Mouse (Mus musculus) brain, adult 2 months (tissue): ENCODE measurements around the gene Fmod.

Experiments used
- DNase-seq: peaks from one replicate; pipeline ENCODE4 v3.0.0; 2011; ENCODE audit warnings: low read depth, low spot score

Fmod gene

DNA sequence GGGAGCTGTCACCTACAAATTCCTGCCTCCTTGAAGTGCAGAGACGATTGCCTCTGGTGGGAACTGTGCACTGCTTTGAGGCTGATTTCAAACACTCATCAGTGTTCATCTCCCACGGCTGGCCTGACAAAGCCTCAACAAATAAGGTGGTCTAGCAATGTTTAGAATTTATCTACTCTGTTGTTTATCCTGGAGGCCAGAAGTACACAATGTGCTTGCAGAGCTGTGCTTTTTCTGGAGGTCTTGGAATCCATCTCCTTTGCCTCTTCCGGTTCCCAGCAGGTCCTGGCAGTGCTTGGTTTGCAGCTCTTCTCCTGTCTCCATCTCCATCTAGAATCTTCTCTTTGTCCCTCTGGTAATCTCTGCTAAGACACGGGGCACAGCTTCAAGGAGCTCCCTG is 19.2 kb downstream of the Fmod start:
- DNase-seq = no peak

DNA sequence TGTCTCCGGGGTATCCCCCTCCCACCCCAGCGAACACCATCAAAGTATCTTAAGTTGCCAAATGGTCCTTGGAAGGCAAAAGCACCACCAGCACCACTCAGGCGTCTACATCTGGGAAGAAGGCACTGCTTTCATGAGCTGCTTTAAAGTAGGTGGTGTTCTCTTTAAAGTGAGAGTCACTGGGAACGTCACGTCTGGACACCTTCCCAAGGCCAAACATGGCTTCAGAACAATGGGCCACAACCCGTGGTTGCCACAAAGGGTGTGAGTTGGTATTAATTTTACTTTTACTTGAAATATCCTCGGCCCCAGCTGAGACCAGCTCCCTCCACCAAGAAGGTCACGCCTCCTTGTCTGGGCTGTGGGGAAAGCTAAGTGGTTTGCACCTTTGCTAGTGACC is 20.7 kb downstream of the Fmod start:
- DNase-seq = no peak

DNA sequence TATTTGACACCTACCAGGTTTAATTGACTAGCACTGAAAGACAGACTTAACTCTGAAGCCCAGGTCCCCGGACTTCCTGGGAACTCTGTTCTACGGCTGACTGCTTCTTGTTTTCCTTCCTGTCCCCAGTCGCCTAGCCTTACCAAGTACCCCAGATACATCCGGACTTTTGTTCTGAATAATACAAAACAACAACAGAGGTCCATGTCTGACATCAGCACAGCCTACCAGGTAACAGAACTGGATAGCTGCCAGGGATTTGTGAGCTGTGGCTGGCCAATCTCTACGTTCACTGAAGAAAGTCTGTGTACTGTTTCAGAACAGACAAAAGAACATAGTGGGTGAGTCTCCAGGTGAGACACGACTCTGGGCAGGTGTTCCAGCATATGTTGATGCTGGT is 21.8 kb downstream of the Fmod start:
- DNase-seq = no peak

DNA sequence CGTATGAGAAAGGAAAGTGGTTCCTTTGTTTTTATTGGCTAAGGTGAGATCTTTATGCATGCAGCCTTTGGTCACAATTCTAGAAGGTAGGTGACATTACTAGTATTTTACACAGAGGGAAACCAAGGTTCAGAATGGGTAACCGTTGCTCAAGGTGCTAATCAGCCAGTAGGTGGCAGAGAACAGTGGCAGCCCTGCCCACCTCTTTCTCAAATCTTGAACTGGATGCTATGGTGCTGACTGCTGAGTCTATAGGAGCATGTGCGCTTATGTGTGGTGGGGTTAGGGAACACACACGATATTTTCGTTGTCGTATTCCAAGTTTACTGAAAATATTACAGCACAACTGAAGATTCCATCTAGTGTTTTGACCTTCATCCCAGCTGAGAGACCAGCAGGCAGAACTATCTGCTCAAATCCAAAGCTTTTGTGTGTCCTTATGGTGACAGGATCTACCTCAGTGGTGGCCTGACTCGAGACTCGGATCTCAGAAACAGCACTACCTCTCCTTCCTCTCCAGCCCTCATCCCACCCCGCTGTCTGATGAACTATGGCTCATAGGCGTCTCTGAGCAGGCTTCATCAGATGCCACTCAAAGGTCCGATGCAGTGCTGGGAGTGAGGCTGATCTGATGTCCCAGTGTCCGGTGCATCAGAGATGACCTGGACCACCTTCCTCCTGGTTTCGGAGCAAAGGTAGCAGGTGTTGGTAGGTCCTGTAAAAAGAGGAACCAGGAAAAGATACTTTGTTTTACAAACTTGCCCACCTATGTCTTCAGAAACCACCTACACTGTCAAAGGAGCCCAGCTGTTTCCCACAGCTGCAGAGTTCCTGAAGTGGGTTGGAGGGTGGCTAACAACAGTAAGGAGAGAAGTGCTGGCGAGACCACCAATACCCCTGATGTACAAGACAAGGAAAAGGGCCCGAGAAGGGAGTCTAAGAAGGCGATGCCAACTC is 23.0 kb downstream of the Fmod start:
- DNase-seq = peak; percentile 77

DNA sequence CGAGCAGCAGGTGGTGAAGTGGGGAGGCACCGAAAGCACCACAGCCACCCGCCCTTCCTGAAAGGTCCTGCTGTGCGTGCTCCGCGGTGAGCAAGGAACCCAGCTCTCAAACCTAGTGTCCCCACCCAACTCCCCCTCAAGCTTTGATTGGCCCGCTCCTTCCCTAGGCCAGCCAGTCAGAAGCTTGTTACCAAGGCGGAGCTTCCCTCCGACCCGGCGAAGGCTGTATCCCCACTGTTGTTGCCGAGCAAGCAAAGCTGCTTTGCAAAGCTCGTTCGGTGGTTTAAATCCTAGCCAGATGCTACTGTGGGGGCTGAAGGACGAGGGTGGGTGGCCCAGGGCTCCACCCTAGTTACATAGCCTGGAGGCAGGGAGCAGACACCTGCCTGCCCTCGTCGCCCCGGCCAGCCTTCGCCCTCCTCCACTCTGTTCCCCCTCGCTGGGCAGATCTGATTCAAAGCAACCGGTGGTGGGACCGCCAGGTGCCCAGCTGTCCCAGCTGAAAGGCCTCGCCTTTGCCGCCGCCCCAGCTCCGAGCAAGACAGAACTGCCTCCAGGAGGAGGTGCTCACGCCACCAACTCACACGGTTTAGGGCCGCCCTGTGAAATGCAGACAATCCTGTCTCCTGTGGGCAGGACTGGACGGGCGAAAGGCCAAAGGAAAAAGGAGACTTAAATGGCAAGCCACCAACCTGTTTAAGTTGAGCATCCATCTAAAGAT is 24.0 kb downstream of the Fmod start:
- DNase-seq = peak; percentile 98

DNA sequence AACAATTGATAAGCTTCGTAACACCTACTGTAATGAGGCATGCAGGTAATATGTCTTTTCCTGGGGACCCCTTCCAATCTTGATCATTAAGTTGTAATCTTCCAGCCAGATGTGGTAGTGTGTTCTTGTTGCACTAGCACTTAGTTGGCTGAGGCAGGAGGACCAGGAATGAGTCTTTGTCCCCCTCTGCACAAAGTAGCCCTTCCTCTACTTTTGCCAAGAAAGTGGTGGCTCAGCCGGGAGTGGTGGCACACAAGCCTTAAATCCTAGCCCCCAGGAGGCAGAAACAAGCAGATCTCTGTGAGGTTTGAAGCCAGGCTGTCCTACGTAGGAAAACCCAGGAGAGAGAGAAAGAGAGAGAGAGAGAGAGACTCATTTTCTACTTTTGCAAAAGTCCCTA is 24.9 kb downstream of the Fmod start:
- no peak for DNase-seq

DNA sequence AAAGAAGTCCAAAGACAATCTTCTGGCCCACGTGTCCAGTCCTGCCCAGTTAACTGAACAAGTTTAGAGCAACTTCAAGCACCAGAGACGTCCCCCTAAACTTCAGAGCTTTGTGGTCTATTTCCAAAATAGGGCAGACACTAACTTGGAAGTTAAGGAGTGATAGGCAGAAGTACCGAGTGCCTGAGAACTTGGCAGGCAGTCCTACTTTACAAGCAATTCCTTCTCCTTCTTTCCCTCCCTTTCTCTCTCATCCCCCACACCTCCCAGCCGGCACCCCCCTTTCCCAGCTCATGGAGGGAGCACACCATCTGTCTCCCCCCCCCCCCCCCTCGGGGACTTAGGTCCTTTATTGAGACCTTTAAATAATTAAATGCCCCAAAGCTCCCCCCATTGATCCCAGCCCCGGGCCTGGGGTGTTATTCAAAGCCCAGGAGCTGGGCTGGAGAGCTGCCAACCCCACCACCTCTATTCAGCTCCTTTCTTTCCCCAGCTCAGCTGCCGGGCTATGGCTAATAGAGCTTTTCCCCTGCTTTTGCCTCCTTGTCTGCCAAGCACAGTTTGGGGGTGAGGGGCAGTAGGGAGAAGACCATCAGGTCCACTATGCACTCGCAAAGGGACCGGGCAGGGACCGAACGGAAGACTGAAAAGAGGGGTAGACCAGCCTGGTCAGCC is 25.5 kb downstream of the Fmod start:
- peak; percentile 53 for DNase-seq

DNA sequence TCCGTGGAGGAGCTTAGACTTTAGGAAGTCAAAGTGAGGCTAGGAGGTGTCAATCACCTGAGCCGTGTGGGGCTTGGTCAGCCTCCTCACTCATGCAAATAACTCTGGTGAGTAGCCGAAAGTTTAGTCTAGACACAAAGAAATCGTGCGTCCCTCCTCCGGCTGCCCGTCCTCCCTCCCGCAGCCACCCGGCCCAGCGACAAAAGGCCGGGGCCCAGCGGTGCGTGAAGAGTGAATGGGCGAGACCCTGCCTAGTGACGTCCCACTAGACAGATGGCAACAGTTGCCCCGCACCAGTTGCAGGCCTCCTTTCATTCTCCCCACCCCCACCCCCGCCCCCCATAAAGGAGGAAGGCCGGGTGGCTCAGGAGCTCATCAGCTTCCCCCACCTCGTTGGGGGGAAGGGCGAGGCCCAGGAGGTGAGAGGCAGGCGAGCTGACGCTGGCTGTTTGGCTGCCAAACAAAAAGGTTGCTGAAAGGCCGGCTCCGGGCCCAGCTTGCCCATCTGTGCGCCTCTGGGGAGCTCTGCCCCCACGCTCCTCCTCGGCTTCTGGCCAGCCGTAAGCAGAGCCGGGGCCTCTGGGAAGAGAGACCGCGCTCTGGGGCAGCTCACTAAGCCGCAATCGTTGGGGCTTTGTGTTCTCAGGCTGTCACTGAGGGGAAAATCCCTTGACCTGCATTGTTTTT is 26.2 kb downstream of the Fmod start:
- DNase-seq = peak; percentile 79

DNA sequence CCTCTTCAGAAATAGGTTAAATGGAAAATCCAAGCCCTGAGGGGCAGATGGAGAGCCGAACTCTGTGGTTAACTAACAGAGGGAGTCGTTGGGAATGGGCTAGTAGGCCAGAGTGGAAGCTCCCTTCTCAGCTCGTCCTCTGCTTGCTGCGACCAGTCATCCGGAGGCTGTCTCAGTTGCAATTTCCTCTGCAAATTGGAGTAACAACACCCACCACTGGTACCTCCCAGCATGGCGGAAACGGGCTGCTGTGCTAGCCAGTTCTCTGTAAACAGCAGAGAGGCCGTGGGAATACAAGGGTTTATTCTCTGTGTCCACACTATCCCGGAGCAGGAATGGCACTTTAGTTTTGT is 26.7 kb downstream of the Fmod start:
- DNase-seq = peak; percentile 58

DNA sequence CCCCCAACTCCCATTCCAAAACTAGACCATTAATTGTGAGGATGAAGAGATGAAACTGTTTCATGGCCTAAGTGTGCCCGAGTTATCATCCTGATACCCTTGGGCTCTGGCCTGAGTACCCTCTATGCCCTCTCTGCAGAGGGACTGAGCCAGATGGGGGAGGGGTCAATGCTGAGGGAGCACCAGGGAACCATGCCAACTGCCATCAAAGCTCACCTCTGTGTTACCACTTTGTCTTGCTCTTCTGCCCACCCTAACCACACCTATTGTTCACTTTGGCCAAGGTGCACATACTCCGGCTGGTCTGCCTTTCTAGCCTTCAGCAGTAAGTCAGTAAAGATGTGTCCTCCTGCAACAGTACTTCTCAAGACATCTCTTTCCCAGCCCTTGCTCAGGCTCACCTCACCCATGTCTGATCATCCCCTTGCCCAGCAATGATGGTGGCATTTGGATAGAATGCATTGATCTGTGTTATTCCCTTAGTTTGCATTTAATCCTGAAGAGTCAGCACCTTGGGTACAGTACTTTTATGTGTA is 27.3 kb downstream of the Fmod start:
- DNase-seq = no peak

DNA sequence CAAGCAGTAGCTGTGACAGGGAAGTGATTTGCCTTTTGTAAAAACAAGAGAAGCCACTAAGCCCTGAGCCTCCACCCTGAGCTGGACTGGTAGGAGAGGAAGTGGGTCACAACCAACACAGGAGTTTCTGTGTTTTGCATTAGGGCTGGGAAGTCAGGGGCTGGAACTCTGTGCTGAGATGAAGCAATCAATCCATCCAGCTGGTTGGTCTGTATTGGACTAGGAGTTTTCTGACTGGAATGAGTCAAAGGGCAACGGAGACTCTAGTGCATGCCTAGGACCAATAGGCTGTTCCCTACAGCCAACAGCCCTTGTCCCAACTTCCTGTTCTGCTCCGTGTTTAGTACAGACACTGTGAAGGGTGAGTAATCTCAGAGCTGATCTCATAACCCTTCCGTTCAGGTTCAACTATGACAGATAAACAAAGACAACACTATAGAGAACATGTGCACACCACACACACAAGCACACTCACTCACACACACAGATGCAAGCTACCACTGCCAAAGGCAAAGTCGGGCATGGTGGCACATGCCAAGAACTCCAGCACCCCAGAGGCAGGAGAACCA is 28.3 kb downstream of the Fmod start:
- no peak for DNase-seq

DNA sequence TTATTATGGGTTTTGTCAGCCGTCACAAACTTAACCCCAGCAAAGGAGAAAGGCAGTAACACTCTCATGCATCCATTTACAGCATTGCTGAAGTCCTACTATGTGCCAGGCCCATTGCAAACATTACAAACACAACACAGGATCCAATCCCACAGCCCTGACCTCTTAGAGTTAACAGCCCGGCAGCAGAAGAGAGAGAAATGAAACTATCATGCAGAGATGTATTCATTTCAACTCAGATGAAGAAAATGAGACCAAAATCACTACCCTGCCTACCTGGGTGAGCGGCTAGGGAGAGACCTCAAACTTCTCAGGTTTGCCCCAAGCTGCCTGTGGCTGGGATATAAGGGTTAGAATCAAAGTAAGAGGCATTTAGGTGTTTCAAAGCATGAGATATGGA is 29.5 kb downstream of the Fmod start:
- no peak for DNase-seq

DNA sequence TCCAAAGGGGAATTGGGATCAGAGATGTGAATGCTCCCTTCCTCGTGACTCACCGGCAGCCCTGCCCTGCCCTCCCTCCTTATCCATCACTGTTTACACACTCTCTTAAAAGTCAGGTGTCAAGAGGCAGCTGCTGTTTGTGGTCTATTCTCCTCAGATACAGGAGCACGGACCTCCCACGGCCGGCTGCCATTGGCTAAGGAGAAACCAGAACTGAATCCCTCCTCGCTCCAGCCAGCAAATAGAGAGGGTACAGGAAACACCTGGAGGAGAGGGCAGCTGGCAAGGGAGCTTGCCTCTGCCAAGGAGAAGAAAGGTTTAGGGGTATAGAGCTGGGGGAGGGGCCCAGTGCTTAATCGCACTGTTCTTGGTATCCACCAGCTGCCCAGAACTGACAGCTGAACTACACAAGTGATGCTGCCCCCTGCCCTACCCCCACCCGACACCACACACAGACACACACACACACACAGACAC is 30.1 kb downstream of the Fmod start:
- peak; percentile 43 for DNase-seq

DNA sequence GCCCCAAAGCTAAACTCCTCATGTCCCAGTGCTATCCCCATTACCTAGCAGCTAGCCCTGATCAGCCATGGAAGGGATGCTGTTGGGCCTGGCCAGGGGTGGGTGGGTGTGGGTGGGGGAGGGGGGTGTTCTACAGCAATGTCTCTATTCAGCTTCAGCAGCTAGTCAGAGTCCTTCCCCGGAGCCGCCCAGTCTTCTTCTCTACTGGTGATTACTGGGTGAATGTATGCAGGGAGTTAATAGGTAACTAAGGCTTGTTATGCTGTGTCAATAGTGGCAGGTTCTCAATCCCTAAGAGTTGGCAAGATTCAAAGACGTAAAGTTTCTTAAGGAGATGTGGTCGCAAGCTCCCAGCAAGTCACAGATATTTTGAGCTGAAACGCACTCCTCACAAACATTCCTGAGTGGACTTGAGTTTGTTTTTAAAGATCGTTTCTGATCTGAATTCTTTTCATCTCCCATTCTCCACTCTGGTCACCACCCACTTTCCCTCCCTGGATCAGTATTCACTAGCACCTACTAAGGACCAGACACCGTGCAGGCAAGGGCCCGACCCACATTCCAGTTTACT is 33.1 kb downstream of the Fmod start:
- DNase-seq = no peak

DNA sequence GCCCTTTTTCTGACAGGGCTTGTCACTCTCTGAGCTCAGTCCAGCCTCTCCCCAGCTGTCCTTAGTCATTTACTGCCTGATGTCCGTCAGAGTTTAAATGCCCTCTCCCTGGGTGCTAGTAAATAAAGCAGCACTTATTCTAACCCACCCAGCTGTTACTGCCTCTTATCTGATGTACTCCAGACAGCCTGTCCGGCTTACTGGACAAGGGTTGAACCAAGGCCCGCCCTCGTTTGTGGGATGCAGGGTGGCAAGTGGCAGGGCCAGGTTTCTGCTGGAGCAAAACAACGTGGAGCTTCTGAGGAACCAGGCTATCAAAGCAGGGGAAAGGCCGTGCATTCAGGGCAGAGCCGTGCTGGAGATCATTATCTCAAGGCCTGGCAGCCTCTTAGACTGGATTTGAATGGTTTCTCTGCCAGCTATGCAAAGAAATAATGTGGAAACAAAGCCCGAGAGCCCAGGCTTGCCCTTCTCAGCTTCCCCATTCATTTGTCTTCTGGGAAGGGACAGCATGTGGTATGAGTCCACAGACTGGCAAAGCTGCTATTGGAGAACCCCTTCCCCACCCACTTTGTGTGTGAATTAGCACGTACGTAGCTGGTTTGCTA is 34.5 kb downstream of the Fmod start:
- DNase-seq = no peak

DNA sequence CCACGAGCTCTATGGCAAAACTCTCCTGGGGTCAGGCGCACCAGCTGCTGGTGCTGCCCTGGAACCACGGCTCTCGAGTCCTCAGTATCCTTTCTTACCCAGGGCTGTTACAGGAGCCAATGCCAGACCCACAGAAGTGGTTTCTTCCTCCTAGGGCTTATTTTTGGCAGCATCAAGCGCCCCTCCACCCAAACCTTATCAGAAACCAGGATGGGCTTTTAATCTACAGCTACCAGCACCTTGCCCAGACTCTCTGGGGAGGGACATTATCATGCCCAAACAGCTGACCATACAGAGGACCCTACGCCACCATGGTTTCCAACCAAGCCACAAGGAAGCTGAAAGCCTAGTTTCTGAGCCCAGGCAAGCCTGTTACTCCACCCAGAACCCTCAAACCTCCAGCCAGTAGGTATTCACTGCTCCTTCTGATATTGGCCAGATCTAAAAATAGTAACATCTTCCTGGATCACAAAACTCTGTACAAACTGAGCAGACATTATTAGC is 36.1 kb downstream of the Fmod start:
- DNase-seq = no peak

DNA sequence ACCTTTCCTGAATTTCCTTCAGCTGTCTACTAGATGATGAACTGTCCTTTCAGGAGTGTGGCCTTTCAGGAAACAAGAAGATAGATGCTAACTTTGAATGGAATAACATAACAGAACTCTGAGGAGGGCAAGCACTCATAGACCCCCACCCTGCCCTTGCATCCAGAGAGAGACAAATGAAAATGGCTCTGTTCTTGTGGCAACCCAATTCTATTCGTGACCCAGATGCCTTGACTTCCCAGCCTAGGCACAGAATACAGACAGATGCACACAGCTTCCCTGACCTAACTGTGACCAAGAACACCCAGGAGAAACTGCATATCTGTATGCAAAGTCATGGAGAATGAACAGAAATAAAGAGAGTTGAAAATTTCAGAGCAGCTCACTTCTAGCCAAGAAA is 36.6 kb downstream of the Fmod start:
- no peak for DNase-seq

DNA sequence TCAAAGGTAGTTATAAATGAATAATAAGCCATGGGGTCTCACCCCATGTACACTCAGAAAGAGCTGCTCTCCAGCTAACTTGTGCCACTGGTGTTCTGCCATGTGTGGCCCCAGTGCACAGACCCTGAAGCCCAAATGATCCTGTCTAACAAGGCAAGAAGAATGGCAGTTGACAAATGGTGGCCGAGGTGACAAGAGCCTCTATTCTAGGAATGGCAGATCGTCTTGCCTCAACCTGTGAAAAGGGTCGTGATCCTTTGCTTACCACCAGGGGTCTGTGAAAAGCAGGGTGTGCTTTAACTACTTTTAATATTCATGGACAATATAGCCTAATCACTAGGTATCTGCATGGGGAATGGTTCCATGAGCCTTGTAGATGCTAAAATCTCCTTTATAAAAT is 37.1 kb downstream of the Fmod start:
- no peak for DNase-seq

DNA sequence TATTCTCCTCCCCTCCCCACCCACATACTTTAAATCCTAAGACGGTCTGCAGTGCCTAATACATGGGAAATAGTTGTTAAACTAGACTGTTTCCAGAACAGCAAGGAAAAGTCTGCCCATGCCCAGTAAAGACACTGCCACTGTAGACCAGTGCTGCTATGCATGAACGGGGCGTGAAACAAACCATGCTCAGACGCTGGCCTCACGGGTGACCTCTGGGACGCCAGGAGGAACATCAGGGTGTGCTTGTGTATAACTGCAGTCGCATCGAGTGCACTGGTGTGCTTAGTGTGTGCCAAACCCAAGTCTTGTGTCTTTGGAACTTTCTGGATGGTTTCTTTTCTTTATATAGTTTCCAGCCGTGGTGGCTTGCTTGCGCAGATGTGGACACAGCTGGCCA is 37.6 kb downstream of the Fmod start:
- DNase-seq = no peak

DNA sequence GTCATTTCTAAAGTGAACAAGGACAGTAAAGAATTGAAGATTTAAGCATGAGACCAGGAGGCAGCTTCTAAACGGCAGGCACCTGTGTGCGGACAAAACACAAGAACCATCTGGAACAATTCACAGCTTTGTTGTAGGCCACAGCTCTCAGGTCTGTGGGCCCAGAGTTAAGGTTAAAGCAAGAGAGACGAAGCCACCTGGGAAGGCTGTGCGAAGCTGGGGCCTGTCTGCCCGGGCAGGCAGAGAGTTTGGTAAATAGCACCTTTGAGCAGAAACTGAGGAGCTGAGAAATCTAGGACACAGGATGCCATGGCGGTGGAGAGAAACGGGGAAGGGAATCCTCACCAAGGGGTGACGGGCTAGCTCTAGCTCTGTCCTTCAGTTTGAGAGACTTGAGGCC is 38.5 kb downstream of the Fmod start:
- DNase-seq = no peak
